Mouse (Mus musculus) stomach, embryonic 15.5 days (tissue): ENCODE measurements around the gene Fbxo31. TPM values are rescaled to one million over a fixed set of nuclear protein-coding genes. Genes with fewer than 3 reads are reported as not detected.
"Not testable (repeated sequence)": the region's sequence is repeated elsewhere in the genome, so short reads cannot be mapped to it uniquely, and the experiment has no call there.

ENCODE experiments used
- ATAC-seq: fragments of 200-750 bp; cut with Nextera tagmentation; 2 replicates; pipeline ENCODE4 v1.8.0; 2017; ENCODE audit warnings: low read depth, moderate number of reproducible peaks, moderate TSS enrichment; ENCODE audit not compliant: insufficient read depth, low FRiP score
- H3K27ac ChIP-seq: fragments of 300-500 bp; sonication (generic); 2 replicates; pipeline ENCODE4 v1.5.1; 2015; ENCODE audit warnings: mild to moderate bottlenecking, inconsistent platforms
- H3K27me3 ChIP-seq: fragments of 300-500 bp; sonication (generic); replicated peaks from 2 replicates; pipeline ENCODE4 v1.6.1; 2015; ENCODE audit warnings: inconsistent platforms
- H3K36me3 ChIP-seq: fragments of 300-500 bp; sonication (generic); 2 replicates; pipeline ENCODE4 v1.6.1; 2015; ENCODE audit warnings: inconsistent platforms
- H3K4me1 ChIP-seq: fragments of 300-500 bp; sonication (generic); 2 replicates; pipeline ENCODE4 v1.6.1; 2015; ENCODE audit warnings: inconsistent platforms
- H3K4me2 ChIP-seq: fragments of 300-500 bp; sonication (generic); 2 replicates; pipeline ENCODE4 v1.6.1; 2015; ENCODE audit warnings: mild to moderate bottlenecking, inconsistent platforms
- H3K4me3 ChIP-seq: fragments of 300-500 bp; sonication (generic); replicated peaks from 2 replicates; pipeline ENCODE4 v1.5.1; 2015; ENCODE audit warnings: inconsistent platforms
- H3K9ac ChIP-seq: fragments of 300-500 bp; sonication (generic); 2 replicates; pipeline ENCODE4 v1.6.1; 2015; ENCODE audit warnings: inconsistent platforms
- H3K9me3 ChIP-seq: fragments of 300-500 bp; sonication (generic); 2 replicates; pipeline ENCODE4 v1.6.1; 2016; ENCODE audit warnings: inconsistent platforms
- WGBS: fragments of 180-500 bp; shearing (Covaris S2); methylation state at CpG from one replicate; pipeline ENCODE4 v1.1.7; 2015; 5-methylcytosine and 5-hydroxymethylcytosine counted together
- polyA plus RNA-seq: library from polyadenylated mRNA; unstranded; fragments of >200 nt; fragmentation: Nextera tagmentation; extraction: Ambion mirVana; gene quantifications from 2 replicates; pipeline ENCODE4 v1.2.1, GENCODE M21; 2015

Fbxo31 gene
- polyA plus RNA-seq, 1 experiment from 2014 or later = 16.3 TPM

GRCm38 (mm10) chr8:121599842-121600241 is 21.2 kb upstream of the Fbxo31 start:
- Histone ChIP-seq H3K9me3 (no peaks in the 10 kb centered on the region), H3K27me3 (no peaks in the 10 kb centered on the region), H3K4me1 (no peaks in the 10 kb centered on the region), H3K4me2 (no peak overlapping the region), H3K4me3 (no peak overlapping the region), H3K36me3 (peaks cover 45% of the 10 kb centered on the region), H3K27ac (no peak overlapping the region), H3K9ac (no peak overlapping the region)
- no peak for ATAC-seq
- WGBS = 83% methylated on average over 14 of the region's 14 CpGs

- H3K27ac ChIP-seq = no peak overlapping the region
- no peak overlapping the region for H3K4me2 ChIP-seq
- H3K9me3 ChIP-seq = no peaks in the 10 kb centered on the region
- ATAC-seq = peak; percentile 75; the same call in 1 of the 2 replicates
- no peaks in the 10 kb centered on the region for H3K27me3 ChIP-seq
- H3K36me3 ChIP-seq = peaks cover 45% of the 10 kb centered on the region
- H3K9ac ChIP-seq = no peak overlapping the region
- H3K4me1 ChIP-seq = peaks cover 7% of the 10 kb centered on the region; the same call in 1 of the 2 replicates
- no peak overlapping the region for H3K4me3 ChIP-seq
- whole genome bisulfite sequencing = 33% methylated on average over 7 of the region's 7 CpGs
Observed at GRCm38 (mm10) chr8:121598892-121599291, 20.3 kb upstream of the Fbxo31 start.

DNA sequence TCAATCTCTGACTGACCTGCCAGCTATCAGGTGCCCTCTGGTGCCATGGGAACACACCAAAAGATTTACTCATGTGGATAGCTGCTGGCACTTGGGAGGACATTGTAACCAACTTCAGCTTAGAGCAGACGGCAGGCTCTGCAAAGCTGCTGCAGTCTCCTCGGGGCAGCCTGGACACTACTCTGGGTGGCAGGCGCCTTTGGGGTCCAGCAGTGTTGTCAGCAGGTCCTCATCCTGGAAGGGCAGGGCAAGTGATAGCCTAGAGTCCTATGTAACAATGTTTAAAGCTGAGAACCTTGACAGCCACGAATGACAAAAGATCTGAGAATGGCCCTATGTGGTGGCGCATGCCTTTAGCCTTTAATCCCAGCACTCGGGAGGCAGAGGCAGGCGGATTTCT is 19.6 kb upstream of the Fbxo31 start:
- H3K9ac ChIP-seq = no peak overlapping the region
- H3K4me2 ChIP-seq = no peak overlapping the region
- 90% methylated on average over 7 of the region's 7 CpGs for WGBS
- H3K4me3 ChIP-seq = no peak overlapping the region
- H3K4me1 ChIP-seq = peaks cover 7% of the 10 kb centered on the region; the same call in 1 of the 2 replicates
- no peaks in the 10 kb centered on the region for H3K9me3 ChIP-seq
- ATAC-seq = no peak
- H3K36me3 ChIP-seq = peaks cover 47% of the 10 kb centered on the region
- no peak overlapping the region for H3K27ac ChIP-seq
- no peaks in the 10 kb centered on the region for H3K27me3 ChIP-seq

GRCm38 (mm10) chr8:121597492-121597891 is 18.9 kb upstream of the Fbxo31 start:
- not testable (repeated sequence) for H3K9ac ChIP-seq, H3K9me3 ChIP-seq, ATAC-seq, H3K27ac ChIP-seq, H3K4me2 ChIP-seq, H3K4me3 ChIP-seq, H3K27me3 ChIP-seq
- 79% methylated on average over 2 of the region's 2 CpGs for WGBS
- peaks cover 11% of the 10 kb centered on the region for H3K4me1 ChIP-seq
- H3K36me3 ChIP-seq = peaks cover 47% of the 10 kb centered on the region

DNA sequence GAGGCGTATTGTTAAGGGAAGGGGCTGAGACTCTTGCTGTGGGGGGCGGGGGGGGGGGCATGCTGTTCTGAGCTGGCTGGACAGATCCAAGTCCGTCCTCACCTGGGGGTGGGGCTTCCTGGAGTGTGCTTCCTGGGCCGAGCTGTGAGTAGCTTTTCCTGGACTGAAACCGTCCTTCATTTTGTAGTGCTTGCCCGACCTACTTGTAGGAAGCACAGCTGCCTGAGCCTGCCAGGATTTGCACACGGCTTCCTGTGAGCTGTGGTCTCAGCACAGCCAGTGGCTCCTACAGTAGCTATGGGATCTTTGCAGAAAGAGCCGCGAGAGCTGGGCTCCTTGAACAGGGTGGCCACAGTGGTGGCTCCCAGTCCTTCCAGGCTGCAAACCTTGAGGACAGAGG is 15.4 kb upstream of the Fbxo31 start:
- H3K9me3 ChIP-seq = no peaks in the 10 kb centered on the region
- 68% methylated on average over 9 of the region's 9 CpGs for WGBS
- H3K27ac ChIP-seq = 0 out of 2 replicates have a peak overlapping the region, but pooled peaks have one; percentile 6
- H3K4me3 ChIP-seq = no peak overlapping the region
- H3K4me2 ChIP-seq = no peak overlapping the region
- H3K9ac ChIP-seq = no peak overlapping the region
- no peak for ATAC-seq
- peaks cover 31% of the 10 kb centered on the region for H3K36me3 ChIP-seq
- H3K4me1 ChIP-seq = peaks cover 25% of the 10 kb centered on the region
- H3K27me3 ChIP-seq = no peaks in the 10 kb centered on the region

GRCm38 (mm10) chr8:121593293-121593692 is 14.7 kb upstream of the Fbxo31 start:
- H3K9ac ChIP-seq = no peak overlapping the region
- H3K27me3 ChIP-seq = no peaks in the 10 kb centered on the region
- ATAC-seq = no peak
- 86% methylated on average over 5 of the region's 5 CpGs for WGBS
- no peak overlapping the region for H3K27ac ChIP-seq
- no peak overlapping the region for H3K4me2 ChIP-seq
- peaks cover 25% of the 10 kb centered on the region for H3K4me1 ChIP-seq
- no peaks in the 10 kb centered on the region for H3K9me3 ChIP-seq
- peaks cover 31% of the 10 kb centered on the region for H3K36me3 ChIP-seq
- no peak overlapping the region for H3K4me3 ChIP-seq

GRCm38 (mm10) chr8:121591178-121592066 is 12.8 kb upstream of the Fbxo31 start:
- H3K36me3 ChIP-seq = peaks cover 24% of the 10 kb centered on the region
- peaks cover 25% of the 10 kb centered on the region for H3K4me1 ChIP-seq
- no peaks in the 10 kb centered on the region for H3K27me3 ChIP-seq
- H3K9ac ChIP-seq = peak overlapping the region; percentile 42
- 12% methylated on average over 20 of the region's 20 CpGs for WGBS
- H3K27ac ChIP-seq = peak overlapping the region; percentile 67; the same call in 1 of the 2 replicates
- ATAC-seq = no peak
- no peaks in the 10 kb centered on the region for H3K9me3 ChIP-seq
- peak overlapping the region; percentile 97 for H3K4me3 ChIP-seq
- peak overlapping the region; percentile 89 for H3K4me2 ChIP-seq

GRCm38 (mm10) chr8:121590203-121591177 is 11.9 kb upstream of the Fbxo31 start, which contains the start of gene Map1lc3b:
Map1lc3b (plus strand) TSS chr8:121590361.
- peak within 1 kb of the TSS; percentile 89 for H3K4me2 ChIP-seq
- under 1% methylated on average over 94 of the region's 94 CpGs for WGBS

GRCm38 (mm10) chr8:121589205-121589726 is 10.7 kb upstream of the Fbxo31 start:
- no peaks in the 10 kb centered on the region for H3K27me3 ChIP-seq
- H3K9me3 ChIP-seq = no peaks in the 10 kb centered on the region
- H3K9ac ChIP-seq = no peak overlapping the region
- no peak for ATAC-seq
- peaks cover 9% of the 10 kb centered on the region; the same call in 1 of the 2 replicates for H3K36me3 ChIP-seq
- H3K4me1 ChIP-seq = peaks cover 26% of the 10 kb centered on the region
- H3K27ac ChIP-seq = no peak overlapping the region
- WGBS = 52% methylated on average over 2 of the region's 2 CpGs
- no peak overlapping the region; the same call in 1 of the 2 replicates for H3K4me2 ChIP-seq
- no peak overlapping the region for H3K4me3 ChIP-seq

More at GRCm38 (mm10) chr8:121590203-121591177, 11.9 kb upstream of the Fbxo31 start, which contains the start of gene Map1lc3b:
- H3K36me3 ChIP-seq = peaks cover 19% of the 10 kb centered on the region
- H3K9me3 ChIP-seq = no peaks in the 10 kb centered on the region
- peak within 1 kb of the TSS; percentile 93 for H3K9ac ChIP-seq
- H3K27me3 ChIP-seq = no peaks in the 10 kb centered on the region
- H3K4me3 ChIP-seq = peak within 1 kb of the TSS; percentile 97
- peaks cover 25% of the 10 kb centered on the region for H3K4me1 ChIP-seq
- H3K27ac ChIP-seq = peak within 1 kb of the TSS; percentile 67
- peak; percentile 86 for ATAC-seq

GRCm38 (mm10) chr8:121588750-121589149 is 10.1 kb upstream of the Fbxo31 start:
- peaks cover 21% of the 10 kb centered on the region for H3K4me1 ChIP-seq
- 81% methylated on average over 4 of the region's 4 CpGs for WGBS
- H3K4me3 ChIP-seq = no peak overlapping the region
- no peak overlapping the region for H3K4me2 ChIP-seq
- H3K27me3 ChIP-seq = no peaks in the 10 kb centered on the region
- H3K9me3 ChIP-seq = no peaks in the 10 kb centered on the region
- 0 out of 2 replicates have a peak, but pooled peaks cover 3% of the 10 kb centered on the region for H3K36me3 ChIP-seq
- no peak overlapping the region for H3K9ac ChIP-seq
- ATAC-seq = no peak
- no peak overlapping the region for H3K27ac ChIP-seq

GRCm38 (mm10) chr8:121585159-121585825 is 6.7 kb upstream of the Fbxo31 start:
- H3K27me3 ChIP-seq = no peaks in the 10 kb centered on the region
- peak overlapping the region; percentile 60 for H3K4me3 ChIP-seq
- no peaks in the 10 kb centered on the region for H3K36me3 ChIP-seq
- H3K4me2 ChIP-seq = peak overlapping the region; percentile 73
- ATAC-seq = peak; percentile 94
- 1% methylated on average over 47 of the region's 47 CpGs for WGBS
- no peak overlapping the region for H3K27ac ChIP-seq
- peak overlapping the region; percentile 46; the same call in 1 of the 2 replicates for H3K9ac ChIP-seq
- H3K4me1 ChIP-seq = peaks cover 4% of the 10 kb centered on the region
- no peaks in the 10 kb centered on the region for H3K9me3 ChIP-seq
